Mouse (Mus musculus) myocyte (in vitro differentiated cells): ENCODE data around the gene Uba5. TPM values are rescaled to one million over a fixed set of nuclear protein-coding genes. Genes with fewer than 3 reads are reported as not detected.

Experiments used
- polyA plus RNA-seq: library from polyadenylated mRNA; unstranded; fragments of >200 nt; fragmentation: generic; extraction: Trizol; gene quantifications from one replicate; pipeline ENCODE4 v1.2.1, GENCODE M21; 2012; ENCODE audit warnings: missing spikeins

The Uba5 gene
- polyA plus RNA-seq, 1 experiment, result 20.5 TPM

Other genes starting within 250 kb of the Uba5 start
- gene Nphp3, start 60.6 kb downstream of the Uba5 start, polyA plus RNA-seq, result 1.1 TPM
- not detected for gene Gm28305, start 22.5 kb downstream of the Uba5 start, polyA plus RNA-seq
- 6.2 TPM for gene Acad11, start 243 bp upstream of the Uba5 start, polyA plus RNA-seq
- gene Ackr4, start 63.8 kb upstream of the Uba5 start, polyA plus RNA-seq, result 0.11 TPM
- gene Dnajc13, start 199.8 kb upstream of the Uba5 start, polyA plus RNA-seq, result 14.1 TPM